Mouse (Mus musculus): ENCODE measurements around the gene Zcchc17.

DNA sequence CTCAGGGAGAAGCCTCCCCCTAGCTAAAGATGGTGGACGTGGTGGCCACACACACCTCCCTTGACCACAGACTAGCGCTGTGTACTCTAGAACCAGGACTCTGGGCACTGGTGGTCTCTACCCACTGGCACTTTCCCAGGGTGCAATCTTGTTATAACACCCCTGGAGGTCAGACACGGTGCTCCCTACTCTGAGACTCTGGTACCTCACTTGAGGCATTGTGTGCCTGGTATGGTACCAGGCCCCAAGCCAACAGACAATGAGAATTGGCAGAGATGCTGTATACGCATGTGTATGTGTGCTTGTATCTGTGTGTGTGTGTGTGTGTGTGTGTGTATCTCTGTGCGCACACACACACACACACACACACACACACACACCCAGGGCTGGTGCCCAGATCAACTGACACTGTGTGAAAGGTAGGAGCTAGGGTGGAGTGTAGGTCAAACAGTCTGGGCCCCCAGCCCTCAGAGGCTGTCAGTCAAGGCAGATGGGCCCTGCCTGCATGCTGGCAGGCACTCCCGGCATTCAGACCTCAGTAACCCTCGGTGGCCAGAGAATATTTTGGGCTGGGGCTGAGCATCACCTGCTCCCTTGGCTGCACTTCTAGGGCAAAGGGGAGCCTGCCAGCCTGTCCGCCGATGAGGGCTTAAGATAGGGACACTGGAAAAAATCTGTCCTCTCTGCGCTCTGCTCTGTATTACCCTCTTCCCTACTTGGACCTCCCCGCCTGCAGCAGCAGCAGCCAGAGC, 60.7 kb downstream of the Zcchc17 start:
- TF ChIP-seq CTCF (IDR thresholded peaks at IDR 0.05; ENCODE audit: extremely low read depth, insufficient read depth, low read length) (no peak), POLR2A (IDR thresholded peaks at IDR 0.05; ENCODE audit: extremely low read depth, insufficient read depth, low read length) (no peak)

Measured in cortical plate, adult 2 months (tissue).